Comparison of ENCODE assay signal across 8 mouse cellular contexts in the genomic region with DNA sequence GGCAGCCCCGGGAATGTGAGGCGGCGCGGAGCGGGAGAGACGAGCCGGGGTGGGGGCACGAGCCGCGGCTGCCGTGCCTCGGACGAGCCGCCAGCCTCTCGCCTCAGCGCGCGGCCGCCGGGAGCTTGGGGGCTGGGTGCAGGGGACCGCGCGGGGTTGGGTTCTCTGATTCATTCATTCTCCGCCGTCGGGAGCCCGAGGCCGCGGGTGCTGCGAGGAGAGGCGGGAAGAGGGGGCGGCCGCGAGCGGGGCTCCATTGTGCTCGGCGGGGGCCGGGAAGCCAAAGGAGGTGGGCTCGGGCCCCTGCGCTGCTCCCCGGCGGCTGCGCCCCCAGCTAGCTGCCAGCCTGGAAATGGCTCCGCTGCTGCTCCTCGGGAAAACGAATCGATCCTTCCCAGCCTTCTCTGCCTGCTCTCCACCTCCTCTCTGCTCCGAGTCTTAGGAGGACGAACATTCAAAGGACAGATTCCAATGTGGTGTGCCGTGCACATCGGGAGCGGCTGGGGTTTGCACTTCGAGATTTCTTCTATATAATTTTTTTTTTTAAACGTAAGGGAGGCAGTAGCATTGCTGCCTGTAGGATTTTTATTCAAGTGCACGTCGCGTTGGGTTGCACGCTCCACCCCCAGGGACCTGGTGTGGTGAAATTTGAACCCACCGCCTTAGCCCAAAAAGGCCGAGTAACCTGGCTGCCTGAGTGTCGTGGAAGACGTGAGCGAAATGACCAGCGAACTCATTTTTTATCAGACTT. TPM values are rescaled to one million over a fixed set of nuclear protein-coding genes. Genes with fewer than 3 reads are reported as not detected.
DNase-seq lines count a peak whose midpoint lies in the region; ATAC-seq and TF ChIP-seq lines count a peak whose summit lies in the region.

No protein-coding gene starts in this region.

- peaks cover 6% of the 10 kb centered on the region for H3K27me3 ChIP-seq in spleen, adult 2 months (ENCODE audit: control insufficient read depth, insufficient read depth, low read length)
- H3K27me3 ChIP-seq in intestine, embryonic 14.5 days (replicated peaks; ENCODE audit: control insufficient read depth, insufficient read depth, low read length), result no peaks in the 10 kb centered on the region
- no peaks in the 10 kb centered on the region for H3K27me3 ChIP-seq in limb, embryonic 15.5 days

- H3K36me3 ChIP-seq in spleen, adult 2 months (ENCODE audit: control insufficient read depth, insufficient read depth, low read length), result no peaks in the 10 kb centered on the region
- no peaks in the 10 kb centered on the region; the same call in 1 of the 2 replicates for H3K36me3 ChIP-seq in intestine, embryonic 14.5 days (ENCODE audit: control insufficient read depth, insufficient read depth, low read length)
- no peaks in the 10 kb centered on the region for H3K36me3 ChIP-seq in limb, embryonic 15.5 days

- peak overlapping the region; percentile 66 for H3K4me2 ChIP-seq in intestine, embryonic 14.5 days (ENCODE audit: low read length)
- H3K4me2 ChIP-seq in limb, embryonic 15.5 days, result peak overlapping the region; percentile 77

- no peaks in the 10 kb centered on the region for H3K9me3 ChIP-seq in intestine, embryonic 14.5 days (ENCODE audit: control insufficient read depth, low read length)
- H3K9me3 ChIP-seq in limb, embryonic 15.5 days, result no peaks in the 10 kb centered on the region

- TF ChIP-seq CTCF in spleen, adult 2 months (IDR thresholded peaks at IDR 0.05; ENCODE audit: extremely low read depth, insufficient read depth, insufficient read length, insufficient replicate concordance), result no peak
- no peak for TF ChIP-seq CTCF in bone marrow macrophage, adult 2 months (IDR thresholded peaks at IDR 0.05; ENCODE audit: low read depth, low read length)

- no peak overlapping the region for H3K27ac ChIP-seq in spleen, adult 2 months (ENCODE audit: insufficient read depth, low read length)
- H3K27ac ChIP-seq in bone marrow macrophage, adult 2 months (ENCODE audit: insufficient read depth, low read depth, low read length), result 0 out of 2 replicates have a peak overlapping the region, but pooled peaks have one; percentile 6
- peak overlapping the region; percentile 97 for H3K27ac ChIP-seq in intestine, embryonic 14.5 days (ENCODE audit: low read depth)
- H3K27ac ChIP-seq in limb, embryonic 15.5 days, result peak overlapping the region; percentile 96

- peak overlapping the region; percentile 94 for H3K4me3 ChIP-seq in spleen, adult 2 months (ENCODE audit: extremely low read depth, insufficient read depth, insufficient read length)
- peak overlapping the region; percentile 95 for H3K4me3 ChIP-seq in bone marrow macrophage, adult 2 months (ENCODE audit: insufficient read depth, low read length)
- peak overlapping the region; percentile 86 for H3K4me3 ChIP-seq in intestine, embryonic 14.5 days (ENCODE audit: low read depth, low read length)
- peak overlapping the region; percentile 86 for H3K4me3 ChIP-seq in limb, embryonic 15.5 days

- DNase-seq in spleen, adult 2 months (ENCODE audit: low read depth in 1 of 2, low spot score in 2 of 2), result no peak
- no peak for DNase-seq in spleen, postnatal 36 days (ENCODE audit: low spot score in 2 of 2)
- DNase-seq in intestine, embryonic 14.5 days (ENCODE audit: low spot score), result peak; percentile 83
- peak; percentile 55 for DNase-seq in naive thymus-derived CD4-positive, alpha-beta T cell, adult 2 months (ENCODE audit: low read depth)

- no peak for TF ChIP-seq POLR2A in spleen, adult 2 months (IDR thresholded peaks at IDR 0.05; ENCODE audit: low read depth, low read length)
- TF ChIP-seq POLR2A in bone marrow macrophage, adult 2 months (IDR thresholded peaks at IDR 0.05; ENCODE audit: borderline replicate concordance, low read depth, low read length), result no peak

- ATAC-seq in frontal cortex, adult (ENCODE audit: low TSS enrichment), result peak; percentile 5
- peak; percentile 56 for ATAC-seq in intestine, embryonic 14.5 days (replicated peaks; ENCODE audit: low FRiP score, low TSS enrichment, low read depth)
- peak; percentile 49 for ATAC-seq in limb, embryonic 15.5 days (ENCODE audit: insufficient number of reproducible peaks, low FRiP score, low TSS enrichment, low read depth)
- ATAC-seq in monocyte, adult 5-6 weeks (replicated peaks; ENCODE audit: insufficient number of reproducible peaks, low FRiP score, low TSS enrichment, poor library complexity, severe bottlenecking), result no peak

- H3K9ac ChIP-seq in intestine, embryonic 14.5 days (ENCODE audit: low read length), result peak overlapping the region; percentile 90
- H3K9ac ChIP-seq in limb, embryonic 15.5 days, result peak overlapping the region; percentile 79

- WGBS in spleen, adult 2 months, result 1% methylated on average over 64 of the region's 64 CpGs
- under 1% methylated on average over 63 of the region's 64 CpGs for WGBS in intestine, embryonic 14.5 days
- under 1% methylated on average over 50 of the region's 64 CpGs for WGBS in limb, embryonic 15.5 days

- peaks cover 2% of the 10 kb centered on the region; the same call in 1 of the 2 replicates for H3K4me1 ChIP-seq in spleen, adult 2 months (ENCODE audit: control insufficient read depth, insufficient read depth, insufficient read length)
- peaks cover 10% of the 10 kb centered on the region for H3K4me1 ChIP-seq in bone marrow macrophage, adult 2 months (ENCODE audit: control insufficient read depth, insufficient read depth, low read length)
- H3K4me1 ChIP-seq in intestine, embryonic 14.5 days (replicated peaks; ENCODE audit: control insufficient read depth, insufficient read depth, low read length), result peaks cover 20% of the 10 kb centered on the region
- H3K4me1 ChIP-seq in limb, embryonic 15.5 days, result peaks cover 11% of the 10 kb centered on the region; the same call in 1 of the 2 replicates

RNA-seq across cellular contexts. Expression of gene Homer1, which starts 5.0 kb away (rescaled TPM):
- polyA plus RNA-seq in spleen, adult 2 months (2012; rRNA removed), result 0.86 and 2.0 TPM in 2 replicates
- 7.4 TPM in 2 replicates for polyA plus RNA-seq in bone marrow macrophage, adult 2 months (2012; ENCODE audit: insufficient read depth, insufficient read length, missing spikeins)
- 7.2 and 7.3 TPM in 2 replicates for polyA plus RNA-seq in intestine, embryonic 14.5 days (2014; fragmentation: Nextera tagmentation; extraction: Ambion mirVana)
- polyA plus RNA-seq in limb, embryonic 15.5 days (2015; fragmentation: Nextera tagmentation; extraction: Ambion mirVana), result 4.2 and 4.7 TPM in 2 replicates
- 18.7 to 30.9 TPM (median 19.0 TPM) in 3 replicates for total RNA-seq in monocyte, adult 5-6 weeks (2017)

Comparison
In these comparisons a context has a peak if more than half of its experiments do, and no peak if none do; other contexts are left out.
1. DNase-seq: peak in intestine, embryonic 14.5 days (single experiment) and naive thymus-derived CD4-positive, alpha-beta T cell, adult 2 months (single experiment); none in spleen, adult 2 months (0 of 2) and spleen, postnatal 36 days (0 of 2).
2. Peak in every context shown above with its lines, with median percentiles within 50 percentile points of each other: H3K4me3 ChIP-seq.